In genomic region chr1:59212951-59213350, GRCm38 (mm10) we compare ENCODE assay signal across 16 mouse cellular contexts. TPM values are rescaled to one million over a fixed set of nuclear protein-coding genes. Genes with fewer than 3 reads are reported as not detected.
"Had no signal": no experiment of that assay in that cellular context is flagged by ENCODE, and none has a peak within 500 bp of the region (broad histone marks: within the 10 kb centered on the region; RNA-seq: fewer than 3 reads in every experiment).

No protein-coding gene starts in this region.

- H3K27me3 ChIP-seq: liver, embryonic 15.5 days; midbrain, embryonic 15.5 days; neural tube, embryonic 12.5 days had no signal

- H3K4me1 ChIP-seq: limb, embryonic 10.5 days; midbrain, embryonic 15.5 days; neural tube, embryonic 12.5 days had no signal

- H3K27ac ChIP-seq: hindbrain, postnatal 0 days; limb, embryonic 10.5 days; midbrain, embryonic 15.5 days; neural tube, embryonic 12.5 days had no signal

- ATAC-seq: hindbrain, postnatal 0 days; midbrain, embryonic 15.5 days had no signal

- H3K4me3 ChIP-seq: limb, embryonic 10.5 days; liver, embryonic 15.5 days; midbrain, embryonic 15.5 days; neural tube, embryonic 12.5 days had no signal

- DNase-seq: lung, embryonic 14.5 days; lung, postnatal 10 days; lung, postnatal 4 days; right cerebral cortex, postnatal 14 days; thymus, adult 18-20 months; thymus, postnatal 14 days had no signal

- H3K4me2 ChIP-seq: liver, embryonic 15.5 days; lung, embryonic 14.5 days; midbrain, embryonic 11.5 days; midbrain, embryonic 15.5 days; neural tube, embryonic 12.5 days had no signal

- H3K9me3 ChIP-seq: limb, embryonic 10.5 days; liver, embryonic 15.5 days; midbrain, embryonic 15.5 days; neural tube, embryonic 12.5 days had no signal

- H3K9ac ChIP-seq: liver, embryonic 15.5 days; lung, embryonic 14.5 days; midbrain, embryonic 15.5 days; neural tube, embryonic 12.5 days had no signal

RNA-seq across cellular contexts. Expression of gene Cdk15, which starts 43.8 kb away (rescaled TPM):
- total RNA-seq: megakaryocyte, adult 5-6 weeks; monocyte, adult 5-6 weeks; neutrophil, adult 5-6 weeks had no signal
- polyA plus RNA-seq: large intestine, adult 2 months; liver, embryonic 15.5 days; lung, embryonic 14.5 days had no signal
